Comparison of ENCODE assay signal across 29 mouse cellular contexts in the genomic region with DNA sequence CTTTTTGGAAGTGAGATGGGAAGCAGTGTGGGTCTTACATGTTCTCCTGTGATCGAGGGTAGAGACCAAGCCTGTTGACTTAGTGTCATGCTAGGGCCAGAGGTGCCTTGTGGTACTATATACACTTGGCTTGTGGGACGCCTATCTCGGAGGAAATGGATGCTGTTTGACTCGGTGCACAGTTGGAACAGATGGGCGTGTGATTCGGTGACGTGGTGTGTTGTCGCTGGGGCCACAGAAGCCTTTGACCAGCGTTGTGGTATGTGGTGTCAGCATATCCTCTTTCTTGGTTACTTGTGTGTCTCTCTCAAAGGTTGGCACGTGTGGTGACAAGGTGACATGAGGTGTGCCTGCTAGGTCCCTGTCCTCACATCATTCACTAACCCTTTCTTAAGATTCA.
A peak's percentile ranks its signal among the peaks of the same experiment; 100 is the strongest.
DNase-seq lines count a peak whose midpoint lies in the region; ATAC-seq lines count a peak whose summit lies in the region.
"Had no signal": no experiment of that assay in that cellular context is flagged by ENCODE, and none has a peak within 500 bp of the region (broad histone marks: within the 10 kb centered on the region; RNA-seq: fewer than 3 reads in every experiment).

No protein-coding gene starts in this region.

- H3K9ac ChIP-seq in liver, embryonic 12.5 days: no peak overlapping the region
- no peak overlapping the region for H3K9ac ChIP-seq in liver, embryonic 11.5 days (ENCODE audit: low read depth, low read length)
- H3K9ac ChIP-seq: embryonic facial prominence, embryonic 12.5 days; forebrain, embryonic 15.5 days; heart, embryonic 15.5 days; hindbrain, embryonic 12.5 days; limb, embryonic 15.5 days; midbrain, embryonic 12.5 days had no signal

- no peaks in the 10 kb centered on the region for H3K27me3 ChIP-seq in liver, embryonic 12.5 days (replicated peaks)
- no peaks in the 10 kb centered on the region for H3K27me3 ChIP-seq in liver, embryonic 11.5 days (replicated peaks; ENCODE audit: control insufficient read depth, insufficient read depth, low read length)
- H3K27me3 ChIP-seq in heart, embryonic 10.5 days (ENCODE audit: insufficient read depth, poor library complexity, severe bottlenecking): no peaks in the 10 kb centered on the region
- H3K27me3 ChIP-seq: embryonic facial prominence, embryonic 12.5 days; forebrain, embryonic 15.5 days; heart, embryonic 15.5 days; limb, embryonic 15.5 days; midbrain, embryonic 12.5 days had no signal

- ATAC-seq in liver, embryonic 12.5 days: peak; percentile 23; the same call in 1 of the 2 replicates
- no peak for ATAC-seq in liver, embryonic 11.5 days (replicated peaks; ENCODE audit: low FRiP score)
- ATAC-seq in common myeloid progenitor, adult 5-6 weeks (replicated peaks; ENCODE audit: low read depth, poor library complexity, severe bottlenecking): peak; percentile 87
- ATAC-seq in megakaryocyte progenitor cell, adult 5-6 weeks (replicated peaks; ENCODE audit: poor library complexity): peak; percentile 80
- peak; percentile 21; the same call in 1 of the 2 replicates for ATAC-seq in neutrophil, adult 5-6 weeks (ENCODE audit: extremely low read depth, insufficient number of reproducible peaks, low FRiP score, poor library complexity, severe bottlenecking)
- ATAC-seq: forebrain, embryonic 15.5 days; intestine, embryonic 16.5 days had no signal

- WGBS in liver, embryonic 12.5 days (ENCODE audit: insufficient replicate concordance): 34% methylated on average over 10 of the region's 10 CpGs
- 62% methylated on average over 10 of the region's 10 CpGs for WGBS in liver, embryonic 11.5 days
- WGBS in heart, embryonic 10.5 days: 84% methylated on average over 10 of the region's 10 CpGs

- H3K4me2 ChIP-seq in liver, embryonic 12.5 days: no peak overlapping the region
- H3K4me2 ChIP-seq in liver, embryonic 11.5 days: no peak overlapping the region
- H3K4me2 ChIP-seq: embryonic facial prominence, embryonic 12.5 days; forebrain, embryonic 15.5 days; heart, embryonic 15.5 days; hindbrain, embryonic 12.5 days; limb, embryonic 15.5 days; midbrain, embryonic 12.5 days had no signal

- peaks cover 49% of the 10 kb centered on the region for H3K4me1 ChIP-seq in liver, embryonic 12.5 days
- peaks cover 26% of the 10 kb centered on the region for H3K4me1 ChIP-seq in liver, embryonic 11.5 days (replicated peaks; ENCODE audit: control insufficient read depth, insufficient read depth, low read length)
- H3K4me1 ChIP-seq in heart, embryonic 10.5 days: peaks cover 51% of the 10 kb centered on the region

- DNase-seq in liver, embryonic 11.5 days (ENCODE audit: low spot score): no peak
- DNase-seq in heart, embryonic 10.5 days (ENCODE audit: low spot score): no peak
- DNase-seq in left cerebral cortex, postnatal 4 days: no peak
- DNase-seq: adrenal gland, postnatal 10 days; cerebellum, adult 11 months; cerebellum, adult 9-10 months; cerebellum, postnatal 36 days; embryo, embryonic 11 days; gastrocnemius, adult 2 months; kidney, adult 8-10 months; layer of hippocampus, postnatal 36 days; lung, postnatal 4 days; right cerebral cortex, postnatal 4 days; thymus, adult 18-20 months; thymus, postnatal 36 days had no signal

- H3K9me3 ChIP-seq in liver, embryonic 12.5 days (replicated peaks): no peaks in the 10 kb centered on the region
- no peaks in the 10 kb centered on the region for H3K9me3 ChIP-seq in liver, embryonic 11.5 days (ENCODE audit: control insufficient read depth, low read length)
- no peaks in the 10 kb centered on the region for H3K9me3 ChIP-seq in heart, embryonic 10.5 days
- H3K9me3 ChIP-seq: embryonic facial prominence, embryonic 12.5 days; forebrain, embryonic 15.5 days; heart, embryonic 15.5 days; hindbrain, embryonic 12.5 days; limb, embryonic 10.5 days; limb, embryonic 15.5 days; midbrain, embryonic 12.5 days had no signal

- H3K27ac ChIP-seq in liver, embryonic 12.5 days: no peak overlapping the region
- no peak overlapping the region for H3K27ac ChIP-seq in liver, embryonic 11.5 days (ENCODE audit: low read depth, low read length)
- no peak overlapping the region for H3K27ac ChIP-seq in heart, embryonic 10.5 days
- H3K27ac ChIP-seq: embryonic facial prominence, embryonic 12.5 days; forebrain, embryonic 15.5 days; gastrocnemius, adult 2 months; heart, embryonic 15.5 days; hindbrain, embryonic 12.5 days; kidney, postnatal 0 days; limb, embryonic 10.5 days; limb, embryonic 15.5 days; midbrain, embryonic 12.5 days had no signal

- intact Hi-C loops in left cerebral cortex, postnatal 4 days (cut with DNase I): no loop called here

- no peaks in the 10 kb centered on the region for H3K36me3 ChIP-seq in liver, embryonic 12.5 days
- H3K36me3 ChIP-seq in liver, embryonic 11.5 days (ENCODE audit: control insufficient read depth, insufficient read depth, low read length): no peaks in the 10 kb centered on the region
- peaks cover 5% of the 10 kb centered on the region; the same call in 1 of the 2 replicates for H3K36me3 ChIP-seq in heart, embryonic 10.5 days
- H3K36me3 ChIP-seq: embryonic facial prominence, embryonic 12.5 days; forebrain, embryonic 15.5 days; G1E; heart, embryonic 15.5 days; hindbrain, embryonic 12.5 days; limb, embryonic 15.5 days; midbrain, embryonic 12.5 days had no signal

- no peak overlapping the region for H3K4me3 ChIP-seq in liver, embryonic 12.5 days
- H3K4me3 ChIP-seq in liver, embryonic 11.5 days (ENCODE audit: low read depth, low read length): no peak overlapping the region
- H3K4me3 ChIP-seq in heart, embryonic 10.5 days: no peak overlapping the region
- H3K4me3 ChIP-seq: embryonic facial prominence, embryonic 12.5 days; forebrain, embryonic 15.5 days; gastrocnemius, adult 2 months; heart, embryonic 15.5 days; hindbrain, embryonic 12.5 days; limb, embryonic 10.5 days; limb, embryonic 15.5 days; midbrain, embryonic 12.5 days had no signal
